Mouse (Mus musculus): Measurements from ENCODE around the gene Arrdc4.

Arrdc4 gene

DNA sequence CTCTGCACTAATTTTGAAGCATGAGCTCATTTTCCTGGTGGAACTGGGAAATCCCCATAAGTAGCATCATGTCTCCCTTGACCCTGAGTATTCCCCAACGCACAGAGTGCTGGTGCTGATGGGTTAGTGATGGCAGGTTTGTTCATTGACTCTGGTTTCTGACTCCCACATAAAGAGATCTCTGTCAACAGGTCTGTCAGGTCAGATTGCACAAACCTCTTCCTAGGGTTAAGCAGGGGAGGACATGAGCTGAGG lies 39.8 kb downstream of the Arrdc4 start:
- DNase-seq (ENCODE audit: low spot score), result no peak

DNA sequence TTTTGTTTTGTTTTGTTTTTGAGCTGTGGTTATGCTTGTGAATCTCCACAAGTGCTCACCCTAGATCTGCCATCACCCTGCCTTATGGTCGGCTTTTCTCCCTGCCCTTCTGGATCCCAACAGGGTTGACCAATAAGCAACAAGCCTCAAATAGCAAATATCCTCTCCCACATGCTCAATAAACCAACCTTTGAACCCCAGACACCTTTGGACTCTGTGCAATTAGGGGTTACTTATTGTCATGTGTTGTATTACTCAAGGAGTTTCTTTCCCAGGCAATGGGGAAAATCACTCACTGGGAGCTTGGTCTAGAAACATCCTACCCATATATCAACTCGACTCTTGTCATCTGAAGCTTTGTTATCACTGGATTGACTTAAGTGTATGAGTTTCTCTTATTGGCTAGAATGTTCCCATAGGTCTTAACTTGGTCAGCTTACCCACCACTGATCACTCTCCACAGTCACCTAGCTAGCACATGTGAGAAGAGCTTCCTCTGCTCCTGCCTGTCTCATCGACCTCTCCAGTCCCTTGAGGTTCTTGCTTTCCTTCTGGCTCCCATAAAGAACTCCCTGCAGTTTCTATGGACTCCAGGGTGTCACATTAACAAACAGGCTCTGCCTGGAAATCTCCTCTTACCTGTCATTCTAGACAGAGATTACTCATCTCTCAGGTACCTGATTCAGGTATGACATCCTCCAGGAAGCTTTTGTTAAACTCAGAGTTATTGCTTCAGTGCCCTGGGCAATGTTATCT lies 40.3 kb downstream of the Arrdc4 start:
- DNase-seq (ENCODE audit: low spot score), result no peak

DNA sequence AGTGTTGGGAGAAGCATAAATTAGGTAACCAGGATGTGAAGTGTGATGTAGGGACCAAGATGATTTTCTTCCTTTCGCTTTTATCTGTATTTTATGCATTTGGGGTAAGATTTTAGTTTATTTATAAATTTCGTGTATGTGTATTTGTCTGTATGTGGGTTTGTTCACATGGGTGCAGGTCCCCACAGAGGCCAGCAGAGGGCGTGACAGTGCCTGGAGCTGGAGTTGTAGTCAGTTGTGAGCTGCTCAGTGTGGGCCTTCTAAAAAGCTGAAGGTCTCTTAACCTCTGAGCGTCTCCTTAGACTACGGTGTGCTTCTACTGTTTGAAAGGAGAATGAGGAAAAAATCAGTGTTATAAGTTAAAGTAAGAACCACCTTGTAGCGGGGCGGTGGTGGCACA lies 43.9 kb downstream of the Arrdc4 start:
- no peak for DNase-seq (ENCODE audit: low spot score)

DNA sequence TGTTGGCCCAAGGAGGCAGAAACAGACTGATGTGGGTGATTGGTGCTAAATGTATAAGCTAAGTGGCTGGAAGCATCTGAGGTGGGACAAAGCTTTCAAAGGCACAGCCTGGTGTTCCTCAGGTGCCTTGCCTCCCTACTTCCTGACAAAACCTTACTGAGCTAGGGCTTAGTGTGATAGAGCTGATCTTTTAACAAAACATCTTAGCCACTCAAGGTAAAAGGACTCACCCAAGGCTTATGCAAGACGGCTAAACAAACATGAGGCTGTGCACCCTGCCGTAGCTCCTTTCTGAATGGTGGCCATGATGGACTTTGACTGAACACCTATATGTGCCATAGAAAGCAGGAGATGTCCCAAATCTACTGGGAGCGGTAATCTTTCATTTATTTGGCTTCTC lies 51.7 kb downstream of the Arrdc4 start:
- DNase-seq (ENCODE audit: low spot score), result no peak

DNA sequence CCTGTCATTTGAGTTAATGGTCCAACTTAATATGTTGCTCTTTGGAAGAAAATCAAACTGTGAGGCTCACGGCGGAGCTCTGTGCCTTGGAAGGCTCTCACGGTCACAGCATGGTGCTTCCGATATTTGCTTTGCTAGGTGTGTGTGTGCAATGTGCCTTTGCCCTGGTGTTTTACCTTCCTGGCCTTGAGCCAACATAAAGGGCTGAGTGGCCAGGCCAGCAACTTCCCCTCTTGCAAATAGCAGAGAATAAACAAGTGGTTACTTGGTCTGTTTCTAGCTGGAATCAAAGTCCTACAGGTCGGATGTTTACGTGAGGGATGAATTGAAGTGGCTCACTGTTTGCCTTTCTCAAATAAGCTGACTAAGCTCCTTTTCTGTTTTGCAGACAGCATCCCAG lies 52.1 kb downstream of the Arrdc4 start:
- no peak for DNase-seq (ENCODE audit: low spot score)

DNA sequence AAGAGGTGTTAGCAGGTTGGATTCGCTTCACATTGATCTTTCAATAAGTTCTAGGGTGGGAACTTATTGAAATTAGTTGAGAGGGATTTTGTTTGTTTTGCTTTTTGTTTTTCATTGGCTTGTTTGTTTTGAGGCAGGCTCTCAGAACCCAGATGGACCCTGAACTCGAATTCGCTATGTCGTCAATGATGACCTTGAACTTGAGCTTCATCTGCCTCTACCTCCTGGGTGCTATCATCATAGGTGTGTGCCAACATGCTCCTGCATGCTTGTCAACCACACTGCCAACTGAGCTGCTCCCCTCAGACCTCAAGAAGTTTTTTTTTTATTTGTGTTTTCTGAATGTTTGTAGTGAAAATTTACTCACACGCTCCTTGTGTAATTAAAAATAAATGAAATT lies 52.6 kb downstream of the Arrdc4 start:
- no peak for DNase-seq (ENCODE audit: low spot score)

DNA sequence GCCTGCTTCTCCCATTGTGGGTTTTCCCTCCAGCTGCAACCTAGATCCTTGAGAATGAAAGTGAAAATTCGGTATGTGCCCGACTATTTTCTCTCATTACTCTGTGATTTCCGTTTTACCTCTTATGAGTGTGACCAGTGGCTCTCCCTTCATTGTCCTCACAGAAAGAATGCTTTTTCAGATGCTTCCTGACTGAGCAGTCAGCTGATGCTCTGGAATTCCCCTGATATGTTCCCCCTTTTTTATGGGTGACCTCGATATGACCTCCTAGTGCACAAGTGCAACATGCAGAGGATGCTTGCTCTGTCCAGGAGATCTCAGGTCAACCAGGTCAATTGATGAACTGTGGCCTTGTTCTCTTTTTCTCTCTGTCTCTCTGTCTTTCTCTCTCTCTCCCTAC lies 56.3 kb downstream of the Arrdc4 start:
- DNase-seq (ENCODE audit: low spot score), result no peak

DNA sequence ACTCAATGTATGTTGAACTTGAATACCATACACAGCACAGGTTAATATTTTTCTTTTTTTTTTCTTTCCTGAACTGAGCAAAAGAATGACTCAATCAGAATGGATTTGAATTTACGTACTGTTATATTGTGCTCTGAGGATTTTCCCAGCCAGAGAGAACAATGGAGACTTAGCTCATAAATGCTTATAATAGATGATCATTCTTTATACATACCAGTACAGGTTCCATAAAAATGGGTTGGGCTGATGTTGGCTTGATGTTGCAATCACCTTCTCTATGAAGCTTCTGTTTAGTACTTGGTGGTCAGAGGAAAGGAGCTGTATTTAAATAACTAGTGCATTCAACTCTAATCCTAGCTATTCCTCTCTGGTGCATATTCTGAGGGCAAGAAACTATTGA lies 57.6 kb downstream of the Arrdc4 start:
- no peak for DNase-seq (ENCODE audit: low spot score)

DNA sequence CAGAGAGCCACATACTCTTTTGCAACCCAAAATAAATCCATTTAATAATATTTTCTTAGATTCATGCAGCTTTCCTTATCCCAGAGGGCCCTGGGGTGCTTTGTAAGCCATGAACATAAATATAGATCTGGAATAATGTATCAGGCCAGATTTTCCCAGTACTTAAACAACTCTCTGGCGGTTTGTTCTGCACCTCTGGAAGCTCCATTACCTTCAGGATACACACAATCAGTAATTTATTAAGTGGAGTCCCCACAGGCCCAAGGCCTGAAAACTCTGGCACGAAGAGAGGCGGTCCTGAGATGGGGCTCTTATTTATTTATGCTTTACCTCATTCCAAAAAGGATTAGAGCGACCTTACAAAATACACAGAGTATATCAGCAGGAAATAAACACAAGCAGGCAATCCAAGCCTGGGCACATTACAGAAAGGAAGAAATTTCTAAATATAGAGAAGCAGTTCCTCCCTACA lies 61.9 kb downstream of the Arrdc4 start:
- no peak for DNase-seq (ENCODE audit: low spot score)
